Mouse (Mus musculus) cerebellum, adult 2 months (tissue): Measurements from ENCODE around the gene Notch2.

Experiments
- CTCF ChIP-seq: fragments of 200-500 bp; IDR thresholded peaks from 2 replicates; pipeline ENCODE4 v1.5.1; 2011; ENCODE audit warnings: low read depth, mild to moderate bottlenecking, control low read depth, low read length, moderate library complexity, borderline replicate concordance; ENCODE audit not compliant: insufficient read depth
- POLR2A ChIP-seq: fragments of 200-500 bp; IDR thresholded peaks from 2 replicates; pipeline ENCODE4 v1.6.1; 2011; ENCODE audit warnings: low read length, control low read depth, borderline replicate concordance; ENCODE audit not compliant: insufficient read depth

DNA sequence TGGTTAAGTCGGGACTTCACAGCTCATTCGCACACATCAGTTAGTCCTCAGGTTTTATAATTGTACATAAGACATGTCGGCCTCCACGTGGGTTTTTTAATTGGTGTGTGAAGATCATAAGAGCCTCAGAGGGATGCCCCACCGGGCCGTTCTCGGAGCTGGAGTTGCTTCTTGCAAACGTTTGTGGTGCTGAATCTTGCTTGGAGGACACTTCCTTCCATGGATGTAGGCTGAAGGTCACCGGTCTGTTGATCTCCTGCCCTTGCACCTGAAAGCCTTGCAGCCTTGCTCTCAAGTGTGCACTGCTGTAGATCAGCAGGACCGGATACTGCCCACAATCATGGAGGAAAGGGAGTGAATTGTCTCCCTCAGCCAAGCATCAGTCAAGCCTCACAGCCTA lies 137.7 kb downstream of the Notch2 start:
- TF ChIP-seq POLR2A (no peak), CTCF (no peak)
